Mouse (Mus musculus): ENCODE results near the gene Wdr93. TPM values are rescaled to one million over a fixed set of nuclear protein-coding genes. Genes with fewer than 3 reads are reported as not detected.

The Wdr93 gene
- total and polyA plus RNA-seq, 3 experiments = 0.10 to 0.31 TPM; not detected in 1

GRCm38 (mm10) chr7:79715187-79715981, 27.6 kb upstream of the Wdr93 start, which contains the start of gene Kif7:
TSS of gene Kif7 (minus strand) at chr7:79715720.
- intact Hi-C loops (cut with DNase I) = no loop called here
- Histone ChIP-seq H3K36me3 (ENCODE audit: control insufficient read depth, insufficient read depth, low read length) (no peaks in the 10 kb centered on the region), H3K27ac (no peak within 1 kb of the TSS; the same call in 1 of the 2 replicates), H3K79me2 (replicated peaks; ENCODE audit: control insufficient read depth, insufficient read depth, low read length) (no peaks in the 10 kb centered on the region), H3K27me3 (ENCODE audit: control insufficient read depth, insufficient read depth, low read length) (no peaks in the 10 kb centered on the region), H3K4me1 (ENCODE audit: control insufficient read depth, insufficient read depth, low read length) (no peaks in the 10 kb centered on the region; the same call in 1 of the 2 replicates), H3K9ac (ENCODE audit: low read depth, low read length) (peak within 1 kb of the TSS; percentile 86), H3K4me3 (peak within 1 kb of the TSS; percentile 80)
- TF ChIP-seq POLR2A (IDR thresholded peaks at IDR 0.05; ENCODE audit: insufficient read depth, low read depth, low read length) (no peak), EP300 (IDR thresholded peaks at IDR 0.05; ENCODE audit: insufficient read depth, low read depth, low read length) (no peak)
- WGBS = 2% methylated on average over 44 of the region's 55 CpGs
- peak; percentile 87 for DNase-seq

- WGBS = 1% methylated on average over 48 of the region's 48 CpGs
- Histone ChIP-seq H3K27ac (peak overlapping the region; percentile 62), H3K4me3 (peak overlapping the region; percentile 68), H3K4me1 (ENCODE audit: control insufficient read depth, insufficient read depth, low read length) (no peaks in the 10 kb centered on the region), H3K36me3 (ENCODE audit: control insufficient read depth, insufficient read depth, low read length) (no peaks in the 10 kb centered on the region), H3K9ac (ENCODE audit: low read depth, low read length) (peak overlapping the region; percentile 80), H3K27me3 (ENCODE audit: control insufficient read depth, insufficient read depth, low read length) (no peaks in the 10 kb centered on the region; the same call in 1 of the 2 replicates), H3K79me2 (replicated peaks; ENCODE audit: control insufficient read depth, insufficient read depth, low read length) (no peaks in the 10 kb centered on the region)
- intact Hi-C loops (cut with DNase I) = no loop called here
- peak; percentile 72 to 75 for DNase-seq
- no peak for TF ChIP-seq POLR2A (IDR thresholded peaks at IDR 0.05; ENCODE audit: insufficient read depth, low read depth, low read length)
- TF ChIP-seq EP300 (IDR thresholded peaks at IDR 0.05; ENCODE audit: insufficient read depth, low read depth, low read length) = no peak
- TF ChIP-seq CTCF (IDR thresholded peaks at IDR 0.05) = no peak
These were observed 21.5 kb upstream of the Wdr93 start for GRCm38 (mm10) chr7:79721386-79721977.

GRCm38 (mm10) chr7:79727091-79727490, 15.9 kb upstream of the Wdr93 start:
- Histone ChIP-seq H3K4me3 (no peak overlapping the region), H3K36me3 (ENCODE audit: control insufficient read depth, insufficient read depth, low read length) (no peaks in the 10 kb centered on the region), H3K27me3 (ENCODE audit: control insufficient read depth, insufficient read depth, low read length) (no peaks in the 10 kb centered on the region; the same call in 1 of the 2 replicates), H3K4me1 (ENCODE audit: control insufficient read depth, insufficient read depth, low read length) (no peaks in the 10 kb centered on the region), H3K27ac (no peak overlapping the region), H3K79me2 (replicated peaks; ENCODE audit: control insufficient read depth, insufficient read depth, low read length) (no peaks in the 10 kb centered on the region), H3K9ac (ENCODE audit: low read depth, low read length) (no peak overlapping the region)
- DNase-seq = peak; percentile 53 to 61
- TF ChIP-seq POLR2A (IDR thresholded peaks at IDR 0.05; ENCODE audit: insufficient read depth, low read depth, low read length) = no peak
- no peak for TF ChIP-seq EP300 (IDR thresholded peaks at IDR 0.05; ENCODE audit: insufficient read depth, low read depth, low read length)
- peak; percentile 81 for TF ChIP-seq CTCF (IDR thresholded peaks at IDR 0.05)
- intact Hi-C loops (cut with DNase I) = loop anchor here (5.0 kb wide), 1 partner anchor 65 kb away; the partner anchor contains the start of gene Ticrr
- 12% methylated on average over 2 of the region's 2 CpGs for WGBS

- Histone ChIP-seq H3K4me3 (no peak overlapping the region), H3K9ac (ENCODE audit: low read depth, low read length) (no peak overlapping the region), H3K27ac (no peak overlapping the region), H3K79me2 (replicated peaks; ENCODE audit: control insufficient read depth, insufficient read depth, low read length) (no peaks in the 10 kb centered on the region), H3K36me3 (ENCODE audit: control insufficient read depth, insufficient read depth, low read length) (no peaks in the 10 kb centered on the region), H3K27me3 (ENCODE audit: control insufficient read depth, insufficient read depth, low read length) (no peaks in the 10 kb centered on the region; the same call in 1 of the 2 replicates), H3K4me1 (ENCODE audit: control insufficient read depth, insufficient read depth, low read length) (no peaks in the 10 kb centered on the region)
- WGBS = 32% methylated on average over 6 of the region's 6 CpGs
- intact Hi-C loops (cut with DNase I) = loop anchor here (1.0 to 5.0 kb wide), 3 partner anchors 66 to 232 kb away; partner anchors contain the start of gene Ticrr
- DNase-seq = peak; percentile 58 to 70
- TF ChIP-seq POLR2A (IDR thresholded peaks at IDR 0.05; ENCODE audit: insufficient read depth, low read depth, low read length) (no peak), CTCF (IDR thresholded peaks at IDR 0.05) (peak; percentile 90), EP300 (IDR thresholded peaks at IDR 0.05; ENCODE audit: insufficient read depth, low read depth, low read length) (peak; percentile 41; the same call in 1 of the 2 replicates)
These were observed 14.7 kb upstream of the Wdr93 start for GRCm38 (mm10) chr7:79728219-79728618.

- no peaks in the 10 kb centered on the region for H3K4me1 ChIP-seq (ENCODE audit: control insufficient read depth, insufficient read depth, low read length)
- DNase-seq = peak; percentile 54 to 79
These were observed 13.8 kb upstream of the Wdr93 start for GRCm38 (mm10) chr7:79729169-79729568.

More at GRCm38 (mm10) chr7:79729169-79729568, 13.8 kb upstream of the Wdr93 start:
- H3K27ac ChIP-seq = no peak overlapping the region
- no peak overlapping the region for H3K4me3 ChIP-seq
- H3K27me3 ChIP-seq (ENCODE audit: control insufficient read depth, insufficient read depth, low read length) = no peaks in the 10 kb centered on the region
- intact Hi-C loops (cut with DNase I) = loop anchor here (5.0 kb wide), 1 partner anchor 67 kb away; the partner anchor contains the start of gene Ticrr
- no peaks in the 10 kb centered on the region for H3K79me2 ChIP-seq (replicated peaks; ENCODE audit: control insufficient read depth, insufficient read depth, low read length)
- TF ChIP-seq POLR2A (IDR thresholded peaks at IDR 0.05; ENCODE audit: insufficient read depth, low read depth, low read length) (no peak), CTCF (IDR thresholded peaks at IDR 0.05) (peak; percentile 87), EP300 (IDR thresholded peaks at IDR 0.05; ENCODE audit: insufficient read depth, low read depth, low read length) (0 out of 2 replicates have a peak, but pooled peaks have one; percentile 15)
- 7% methylated on average over 8 of the region's 8 CpGs for WGBS
- H3K9ac ChIP-seq (ENCODE audit: low read depth, low read length) = no peak overlapping the region
- no peaks in the 10 kb centered on the region for H3K36me3 ChIP-seq (ENCODE audit: control insufficient read depth, insufficient read depth, low read length)
